Mouse (Mus musculus) hindbrain, embryonic 12.5 days (tissue): ENCODE results near the gene Drap1. TPM values are rescaled to one million over a fixed set of nuclear protein-coding genes. Genes with fewer than 3 reads are reported as not detected.

Experiments used
- ATAC-seq: fragments of 200-750 bp; cut with Nextera tagmentation; 2 replicates; pipeline ENCODE4 v1.8.0; 2017; ENCODE audit warnings: moderate TSS enrichment; ENCODE audit not compliant: low FRiP score
- H3K27ac ChIP-seq: fragments of 300-500 bp; sonication (generic); 2 replicates; pipeline ENCODE4 v1.5.1; 2016; ENCODE audit warnings: mild to moderate bottlenecking
- H3K27me3 ChIP-seq: fragments of 300-500 bp; sonication (generic); 2 replicates; pipeline ENCODE4 v1.6.1; 2016; ENCODE audit warnings: mild to moderate bottlenecking
- H3K36me3 ChIP-seq: fragments of 300-500 bp; sonication (generic); 2 replicates; pipeline ENCODE4 v1.6.1; 2016; ENCODE audit warnings: mild to moderate bottlenecking
- H3K4me1 ChIP-seq: fragments of 300-500 bp; sonication (generic); 2 replicates; pipeline ENCODE4 v1.6.1; 2016
- H3K4me2 ChIP-seq: fragments of 300-500 bp; sonication (generic); replicated peaks from 2 replicates; pipeline ENCODE4 v1.6.1; 2016; ENCODE audit warnings: mild to moderate bottlenecking
- H3K4me3 ChIP-seq: fragments of 300-500 bp; sonication (generic); 2 replicates; pipeline ENCODE4 v1.5.1; 2016; ENCODE audit warnings: mild to moderate bottlenecking
- H3K9ac ChIP-seq: fragments of 300-500 bp; sonication (generic); 2 replicates; pipeline ENCODE4 v1.6.1; 2016; ENCODE audit warnings: mild to moderate bottlenecking, moderate library complexity
- H3K9me3 ChIP-seq: fragments of 300-500 bp; sonication (generic); replicated peaks from 2 replicates; pipeline ENCODE4 v1.6.1; 2016; ENCODE audit warnings: mild to moderate bottlenecking
- WGBS: fragments of 180-500 bp; shearing (Covaris S2); methylation state at CpG from one replicate; pipeline ENCODE4 v1.1.7; 2016; 5-methylcytosine and 5-hydroxymethylcytosine counted together
- polyA plus RNA-seq: library from polyadenylated mRNA; unstranded; fragments of >200 nt; fragmentation: Nextera tagmentation; extraction: Ambion mirVana; gene quantifications from 2 replicates; pipeline ENCODE4 v1.2.1, GENCODE M21; 2016

Gene Drap1
- polyA plus RNA-seq, 1 experiment from 2014 or later: 276 TPM

GRCm38 (mm10) chr19:5390416-5390815 lies 34.4 kb downstream of the Drap1 start:
- H3K27me3 ChIP-seq: no peaks in the 10 kb centered on the region
- 93% methylated on average over 8 of the region's 8 CpGs for WGBS

GRCm38 (mm10) chr19:5389647-5390046 lies 35.1 kb downstream of the Drap1 start:
- Histone ChIP-seq H3K9ac (peak overlapping the region; percentile 79), H3K4me1 (peaks cover 31% of the 10 kb centered on the region), H3K27ac (peak overlapping the region; percentile 26; the same call in 1 of the 2 replicates), H3K36me3 (peaks cover 4% of the 10 kb centered on the region), H3K27me3 (no peaks in the 10 kb centered on the region), H3K4me3 (peak overlapping the region; percentile 100), H3K9me3 (no peaks in the 10 kb centered on the region), H3K4me2 (peak overlapping the region; percentile 97)
- no peak for ATAC-seq
- WGBS: 56% methylated on average over 12 of the region's 12 CpGs

More at GRCm38 (mm10) chr19:5390416-5390815, 34.4 kb downstream of the Drap1 start:
- H3K27ac ChIP-seq: no peak overlapping the region; the same call in 1 of the 2 replicates
- H3K9me3 ChIP-seq: no peaks in the 10 kb centered on the region
- no peaks in the 10 kb centered on the region for H3K36me3 ChIP-seq
- peaks cover 31% of the 10 kb centered on the region for H3K4me1 ChIP-seq
- peak overlapping the region; percentile 79 for H3K9ac ChIP-seq
- ATAC-seq: no peak
- H3K4me3 ChIP-seq: peak overlapping the region; percentile 100
- peak overlapping the region; percentile 97 for H3K4me2 ChIP-seq

DNA sequence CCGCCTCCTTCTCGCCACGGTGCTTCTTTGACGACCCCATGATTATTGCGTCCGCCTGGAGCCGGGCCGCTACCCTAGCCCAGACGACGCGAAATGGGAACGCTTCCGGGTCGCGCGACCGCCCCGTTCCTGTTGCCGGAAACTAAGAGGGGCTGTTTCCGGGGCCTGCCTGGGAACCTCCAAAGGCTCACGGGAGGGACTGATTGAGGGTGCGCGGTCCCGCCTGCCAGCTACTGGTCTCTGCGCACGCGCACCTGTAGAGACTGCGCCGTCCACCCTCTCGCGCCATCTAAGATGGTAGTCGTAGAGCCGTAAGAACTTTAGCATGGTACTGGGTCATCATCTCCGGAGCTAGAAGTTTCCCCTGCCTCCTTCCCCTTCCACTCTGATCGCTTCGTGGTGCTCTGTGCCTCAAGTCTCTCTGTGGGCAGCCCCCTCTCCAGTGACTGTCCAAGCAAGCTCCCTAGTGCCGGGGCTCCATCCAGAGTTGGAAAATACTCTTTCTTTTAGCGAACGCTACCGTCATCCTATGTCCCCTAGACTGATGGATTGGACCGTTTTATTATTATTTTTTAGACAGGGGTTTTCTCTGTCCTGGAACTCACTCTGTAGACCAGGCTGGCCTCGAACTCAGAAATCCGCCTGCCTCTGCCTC lies 36.1 kb downstream of the Drap1 start, which contains the start of gene Sart1:
Sart1 (minus strand) TSS at position 116 of the 655 bp plus-strand sequence.
- peak within 1 kb of the TSS; percentile 97 for H3K4me2 ChIP-seq
- no peaks in the 10 kb centered on the region for H3K9me3 ChIP-seq
- H3K27me3 ChIP-seq: no peaks in the 10 kb centered on the region
- peaks cover 13% of the 10 kb centered on the region for H3K36me3 ChIP-seq
- WGBS: 2% methylated on average over 43 of the region's 43 CpGs
- peak within 1 kb of the TSS; percentile 89 for H3K27ac ChIP-seq
- H3K4me1 ChIP-seq: peaks cover 31% of the 10 kb centered on the region
- ATAC-seq: peak; percentile 95
- peak within 1 kb of the TSS; percentile 98 for H3K9ac ChIP-seq
- H3K4me3 ChIP-seq: peak within 1 kb of the TSS; percentile 100

DNA sequence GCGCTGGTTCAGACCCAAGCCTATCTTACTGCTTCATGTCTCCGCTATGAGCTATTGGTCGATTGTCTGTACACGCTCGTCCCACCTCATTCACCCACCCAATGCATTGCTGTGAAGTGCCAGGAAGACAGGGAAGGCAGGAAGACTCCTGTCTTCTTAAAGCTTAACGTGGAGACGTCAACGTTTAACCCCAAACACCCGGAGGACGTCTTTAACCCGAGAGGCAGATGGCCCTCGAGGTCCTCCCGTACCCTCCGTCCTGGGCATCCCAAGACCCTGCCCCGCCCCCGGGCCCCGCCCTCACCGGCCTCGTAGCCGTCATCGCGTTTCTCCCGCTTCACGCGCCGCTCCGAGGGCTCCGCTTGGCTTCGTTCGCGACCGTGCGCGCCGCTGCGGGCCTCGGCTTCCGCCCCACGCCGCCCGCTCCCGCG lies 36.8 kb downstream of the Drap1 start:
- H3K9me3 ChIP-seq: no peaks in the 10 kb centered on the region
- under 1% methylated on average over 43 of the region's 43 CpGs for WGBS
- peaks cover 20% of the 10 kb centered on the region for H3K36me3 ChIP-seq
- H3K9ac ChIP-seq: peak overlapping the region; percentile 98
- peak overlapping the region; percentile 97 for H3K4me2 ChIP-seq
- no peaks in the 10 kb centered on the region for H3K27me3 ChIP-seq
- peak overlapping the region; percentile 100 for H3K4me3 ChIP-seq
- ATAC-seq: peak; percentile 59
- H3K4me1 ChIP-seq: peaks cover 31% of the 10 kb centered on the region
- peak overlapping the region; percentile 89 for H3K27ac ChIP-seq

- Histone ChIP-seq H3K4me3 (no peak overlapping the region), H3K9me3 (no peaks in the 10 kb centered on the region), H3K27ac (no peak overlapping the region), H3K27me3 (no peaks in the 10 kb centered on the region), H3K36me3 (peaks cover 53% of the 10 kb centered on the region), H3K9ac (no peak overlapping the region), H3K4me2 (no peak overlapping the region), H3K4me1 (peaks cover 23% of the 10 kb centered on the region)
- ATAC-seq: no peak
- 92% methylated on average over 8 of the region's 8 CpGs for WGBS
These were observed 40.1 kb downstream of the Drap1 start for GRCm38 (mm10) chr19:5384715-5385114.

DNA sequence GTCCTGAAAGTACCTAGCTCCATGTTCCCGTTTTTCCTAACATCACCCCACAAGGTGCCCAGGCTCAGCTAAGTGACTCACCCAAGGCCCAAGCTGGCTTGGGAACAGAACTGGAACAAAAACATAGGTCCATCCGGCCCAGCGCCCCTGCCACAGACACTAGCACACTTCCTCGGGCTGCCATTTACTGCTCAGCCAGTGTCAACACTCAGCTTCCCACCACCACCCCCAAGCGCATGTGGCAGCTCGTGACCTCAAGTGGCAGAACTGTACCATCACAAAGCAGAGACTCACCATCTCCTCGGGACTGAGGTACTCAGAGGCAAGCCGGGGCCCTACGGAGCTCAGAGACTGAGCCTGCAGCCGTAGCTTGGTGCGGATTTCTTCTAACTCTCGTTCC lies 41.5 kb downstream of the Drap1 start:
- peaks cover 16% of the 10 kb centered on the region for H3K4me1 ChIP-seq
- H3K9ac ChIP-seq: no peak overlapping the region
- no peak for ATAC-seq
- 96% methylated on average over 12 of the region's 12 CpGs for WGBS
- H3K27me3 ChIP-seq: no peaks in the 10 kb centered on the region
- H3K4me3 ChIP-seq: no peak overlapping the region
- H3K4me2 ChIP-seq: no peak overlapping the region
- H3K36me3 ChIP-seq: peaks cover 67% of the 10 kb centered on the region
- H3K9me3 ChIP-seq: no peaks in the 10 kb centered on the region
- no peak overlapping the region for H3K27ac ChIP-seq

- Histone ChIP-seq H3K27ac (no peak overlapping the region), H3K27me3 (no peaks in the 10 kb centered on the region), H3K4me3 (no peak overlapping the region), H3K4me2 (no peak overlapping the region), H3K4me1 (no peaks in the 10 kb centered on the region), H3K36me3 (peaks cover 83% of the 10 kb centered on the region), H3K9ac (no peak overlapping the region), H3K9me3 (no peaks in the 10 kb centered on the region)
- no peak for ATAC-seq
- WGBS: 91% methylated on average over 1 of the region's 1 CpGs
These were observed 47.3 kb downstream of the Drap1 start for GRCm38 (mm10) chr19:5377446-5377845.

DNA sequence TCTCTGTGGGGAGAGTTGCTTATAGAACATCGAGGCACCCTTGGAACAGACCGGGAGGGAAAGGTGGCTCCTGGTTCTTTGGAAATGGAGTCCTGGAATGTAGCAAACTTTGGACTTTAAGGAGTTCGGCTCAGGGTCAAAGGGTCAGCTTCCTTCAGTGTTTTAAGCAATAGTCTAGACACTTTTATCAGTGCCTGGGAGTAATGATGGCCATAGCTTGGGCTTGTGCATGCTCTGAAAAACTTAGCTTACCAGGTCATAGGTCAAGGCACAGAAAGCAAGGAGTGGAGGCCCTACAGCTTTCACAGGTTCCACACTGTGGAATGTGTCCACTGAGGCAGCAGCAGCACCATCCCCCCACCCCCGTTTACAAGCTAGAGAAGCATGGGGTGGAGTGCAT lies 50.0 kb downstream of the Drap1 start:
- no peak overlapping the region for H3K4me2 ChIP-seq
- no peaks in the 10 kb centered on the region for H3K4me1 ChIP-seq
- H3K9ac ChIP-seq: no peak overlapping the region
- H3K4me3 ChIP-seq: no peak overlapping the region
- H3K27ac ChIP-seq: no peak overlapping the region
- H3K36me3 ChIP-seq: peaks cover 80% of the 10 kb centered on the region
- H3K27me3 ChIP-seq: no peaks in the 10 kb centered on the region
- WGBS: 85% methylated on average over 4 of the region's 4 CpGs
- ATAC-seq: no peak
- H3K9me3 ChIP-seq: no peaks in the 10 kb centered on the region

GRCm38 (mm10) chr19:5374177-5374576 lies 50.6 kb downstream of the Drap1 start:
- Histone ChIP-seq H3K27ac (no peak overlapping the region), H3K4me1 (no peaks in the 10 kb centered on the region), H3K4me2 (no peak overlapping the region), H3K27me3 (no peaks in the 10 kb centered on the region), H3K36me3 (peaks cover 80% of the 10 kb centered on the region), H3K9ac (no peak overlapping the region), H3K4me3 (no peak overlapping the region), H3K9me3 (no peaks in the 10 kb centered on the region)
- no peak for ATAC-seq
- 87% methylated on average over 4 of the region's 4 CpGs for WGBS

Other genes with a start within 250 kb of the Drap1 start
- 36.6 and 38.8 TPM in 2 replicates for gene Pacs1, start 151.9 kb downstream of the Drap1 start, polyA plus RNA-seq
- 363 and 385 TPM in 2 replicates for gene Sf3b2, start 129.5 kb downstream of the Drap1 start, polyA plus RNA-seq
- 22.6 and 27.6 TPM in 2 replicates for gene Gal3st3, start 126.6 kb downstream of the Drap1 start, polyA plus RNA-seq
- not detected in 2 replicates for gene Catsper1, start 89.2 kb downstream of the Drap1 start, polyA plus RNA-seq
- 3.0 and 3.6 TPM in 2 replicates for gene Cst6, start 75.4 kb downstream of the Drap1 start, polyA plus RNA-seq
- 61.2 and 67.0 TPM in 2 replicates for gene Eif1ad, start 58.2 kb downstream of the Drap1 start, polyA plus RNA-seq
- gene Banf1, start 57.8 kb downstream of the Drap1 start, polyA plus RNA-seq: 309 and 324 TPM in 2 replicates
- 106 and 111 TPM in 2 replicates for gene Sart1, start 36.3 kb downstream of the Drap1 start, polyA plus RNA-seq
- gene Tsga10ip, start 22.5 kb downstream of the Drap1 start, polyA plus RNA-seq: 0.86 and 0.98 TPM in 2 replicates
- gene AI837181, start 165 bp upstream of the Drap1 start, polyA plus RNA-seq: 59.0 and 59.6 TPM in 2 replicates
- gene Fosl1, start 22.6 kb upstream of the Drap1 start, polyA plus RNA-seq: not detected in 2 replicates
- gene Ccdc85b, start 32.9 kb upstream of the Drap1 start, polyA plus RNA-seq: 10.7 and 11.0 TPM in 2 replicates
- 133 and 144 TPM in 2 replicates for gene Fibp, start 35.6 kb upstream of the Drap1 start, polyA plus RNA-seq
- gene Ctsw, start 43.5 kb upstream of the Drap1 start, polyA plus RNA-seq: 3.7 and 4.3 TPM in 2 replicates
- gene Efemp2, start 49.0 kb upstream of the Drap1 start, polyA plus RNA-seq: 75.3 and 81.0 TPM in 2 replicates
- 43.3 and 45.4 TPM in 2 replicates for gene Mus81, start 63.4 kb upstream of the Drap1 start, polyA plus RNA-seq
- gene Cfl1, start 65.5 kb upstream of the Drap1 start, polyA plus RNA-seq: 3,169 and 3,299 TPM in 2 replicates
- 0.23 and 0.56 TPM in 2 replicates for gene 1700020D05Rik, start 78.8 kb upstream of the Drap1 start, polyA plus RNA-seq
- gene Snx32, start 85.6 kb upstream of the Drap1 start, polyA plus RNA-seq: 38.3 and 42.2 TPM in 2 replicates
- 0.18 and 0.19 TPM in 2 replicates for gene Ovol1, start 135.7 kb upstream of the Drap1 start, polyA plus RNA-seq
- gene Ap5b1, start 143.0 kb upstream of the Drap1 start, polyA plus RNA-seq: 2.6 and 3.2 TPM in 2 replicates
- 114 and 126 TPM in 2 replicates for gene Rnaseh2c, start 176.9 kb upstream of the Drap1 start, polyA plus RNA-seq
- 73.2 and 76.5 TPM in 2 replicates for gene Kat5, start 185.3 kb upstream of the Drap1 start, polyA plus RNA-seq
- gene Rela, start 212.5 kb upstream of the Drap1 start, polyA plus RNA-seq: 38.4 and 41.5 TPM in 2 replicates
- gene Sipa1, start 238.7 kb upstream of the Drap1 start, polyA plus RNA-seq: 22.4 and 25.4 TPM in 2 replicates